Mouse (Mus musculus) megakaryocyte, embryonic 14.5 days (primary cell): ENCODE measurements around the gene Pex12.

Experiments used
- FLI1 ChIP-seq: IDR thresholded peaks from 2 replicates; pipeline ENCODE4 v1.6.1; 2012; ENCODE audit warnings: low read length, inconsistent platforms, mixed read lengths
- GATA1 ChIP-seq: IDR thresholded peaks from 3 replicates; pipeline ENCODE4 v1.6.1; 2012; ENCODE audit warnings: mixed read lengths, low read length, inconsistent platforms, borderline replicate concordance

GRCm38 (mm10) chr11:83312471-83312870 is 10.1 kb upstream of the Pex12 start:
- TF ChIP-seq GATA1 (no peak), FLI1 (no peak)
